Mouse (Mus musculus) kidney, embryonic 15.5 days (tissue): Measurements from ENCODE around the gene Ptprd. TPM values are rescaled to one million over a fixed set of nuclear protein-coding genes. Genes with fewer than 3 reads are reported as not detected.
A peak's percentile ranks its signal among the peaks of the same experiment; 100 is the strongest.

Experiments
- ATAC-seq: fragments of 200-750 bp; cut with Nextera tagmentation; replicated peaks from 2 replicates; pipeline ENCODE4 v1.8.0; 2017; ENCODE audit warnings: moderate TSS enrichment; ENCODE audit not compliant: low FRiP score
- H3K27ac ChIP-seq: fragments of 300-500 bp; sonication (generic); 2 replicates; pipeline ENCODE4 v1.5.1; 2015; ENCODE audit warnings: mild to moderate bottlenecking, inconsistent platforms
- H3K27me3 ChIP-seq: fragments of 300-500 bp; sonication (generic); 2 replicates; pipeline ENCODE4 v1.6.1; 2015; ENCODE audit warnings: inconsistent platforms
- H3K36me3 ChIP-seq: fragments of 300-500 bp; sonication (generic); 2 replicates; pipeline ENCODE4 v1.6.1; 2015; ENCODE audit warnings: inconsistent platforms
- H3K4me1 ChIP-seq: fragments of 300-500 bp; sonication (generic); 2 replicates; pipeline ENCODE4 v1.6.1; 2015; ENCODE audit warnings: inconsistent platforms
- H3K4me2 ChIP-seq: fragments of 300-500 bp; sonication (generic); 2 replicates; pipeline ENCODE4 v1.6.1; 2015; ENCODE audit warnings: moderate library complexity, mild to moderate bottlenecking, inconsistent platforms
- H3K4me3 ChIP-seq: fragments of 300-500 bp; sonication (generic); replicated peaks from 2 replicates; pipeline ENCODE4 v1.5.1; 2015; ENCODE audit warnings: mild to moderate bottlenecking, inconsistent platforms
- H3K9ac ChIP-seq: fragments of 300-500 bp; sonication (generic); 2 replicates; pipeline ENCODE4 v1.6.1; 2015; ENCODE audit warnings: mild to moderate bottlenecking, inconsistent platforms
- H3K9me3 ChIP-seq: fragments of 300-500 bp; sonication (generic); replicated peaks from 2 replicates; pipeline ENCODE4 v1.6.1; 2016; ENCODE audit warnings: inconsistent platforms
- WGBS: fragments of 180-500 bp; shearing (Covaris S2); methylation state at CpG from one replicate; pipeline ENCODE4 v1.1.7; 2015; ENCODE audit warnings: mixed read lengths; 5-methylcytosine and 5-hydroxymethylcytosine counted together
- polyA plus RNA-seq: library from polyadenylated mRNA; unstranded; fragments of >200 nt; fragmentation: Nextera tagmentation; extraction: Ambion mirVana; gene quantifications from 2 replicates; pipeline ENCODE4 v1.2.1, GENCODE M21; 2015

The Ptprd gene
- polyA plus RNA-seq, 1 experiment from 2014 or later = 21.6 TPM

- Histone ChIP-seq H3K4me3 (no peak overlapping the region), H3K9me3 (no peaks in the 10 kb centered on the region), H3K4me2 (no peak overlapping the region), H3K27me3 (no peaks in the 10 kb centered on the region), H3K4me1 (0 out of 2 replicates have a peak, but pooled peaks cover 2% of the 10 kb centered on the region), H3K27ac (no peak overlapping the region), H3K36me3 (no peaks in the 10 kb centered on the region; the same call in 1 of the 2 replicates), H3K9ac (no peak overlapping the region)
- no peak for ATAC-seq
- WGBS = 89% methylated on average over 3 of the region's 3 CpGs
Measured at GRCm38 (mm10) chr4:76007219-76007618, 2204.5 kb downstream of the Ptprd start.

GRCm38 (mm10) chr4:76006717-76007116 is 2205.0 kb downstream of the Ptprd start:
- ATAC-seq = no peak
- Histone ChIP-seq H3K4me3 (no peak overlapping the region), H3K4me2 (no peak overlapping the region), H3K4me1 (0 out of 2 replicates have a peak, but pooled peaks cover 2% of the 10 kb centered on the region), H3K9me3 (no peaks in the 10 kb centered on the region), H3K27ac (no peak overlapping the region), H3K27me3 (no peaks in the 10 kb centered on the region), H3K36me3 (no peaks in the 10 kb centered on the region; the same call in 1 of the 2 replicates), H3K9ac (no peak overlapping the region)
- WGBS = 45% methylated on average over 3 of the region's 3 CpGs

- no peak overlapping the region for H3K4me3 ChIP-seq
- no peak overlapping the region for H3K9ac ChIP-seq
- H3K4me2 ChIP-seq = no peak overlapping the region
- H3K27me3 ChIP-seq = no peaks in the 10 kb centered on the region
- H3K36me3 ChIP-seq = no peaks in the 10 kb centered on the region
- peak; percentile 52; the same call in 1 of the 2 replicates for ATAC-seq
- 0 out of 2 replicates have a peak, but pooled peaks cover 2% of the 10 kb centered on the region for H3K4me1 ChIP-seq
- no peak overlapping the region for H3K27ac ChIP-seq
- WGBS = 69% methylated on average over 2 of the region's 2 CpGs
- H3K9me3 ChIP-seq = no peaks in the 10 kb centered on the region
Measured at GRCm38 (mm10) chr4:76004161-76004560, 2207.6 kb downstream of the Ptprd start.

DNA sequence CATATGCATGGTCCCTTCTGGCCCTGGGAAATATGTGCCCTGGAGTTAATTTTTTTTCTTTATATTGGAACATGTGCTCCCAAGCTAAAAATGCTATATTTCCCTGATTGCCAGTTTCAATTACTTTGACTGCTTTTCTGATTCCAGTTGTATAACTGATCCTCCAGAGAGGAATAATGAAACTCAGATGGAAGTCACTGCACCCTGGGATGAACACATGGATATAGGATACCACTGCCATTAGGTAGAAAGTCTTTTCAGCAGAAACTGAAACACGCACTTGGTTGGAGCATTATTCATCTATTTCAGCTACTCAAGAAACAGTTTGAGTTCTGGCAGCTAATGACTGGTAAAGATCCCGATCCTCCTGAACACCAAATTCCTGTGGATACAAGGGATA is 2211.5 kb downstream of the Ptprd start:
- Histone ChIP-seq H3K9ac (no peak overlapping the region), H3K9me3 (no peaks in the 10 kb centered on the region), H3K36me3 (0 out of 2 replicates have a peak, but pooled peaks cover 7% of the 10 kb centered on the region), H3K27me3 (no peaks in the 10 kb centered on the region), H3K4me3 (no peak overlapping the region), H3K4me1 (0 out of 2 replicates have a peak, but pooled peaks cover 4% of the 10 kb centered on the region), H3K27ac (no peak overlapping the region), H3K4me2 (no peak overlapping the region)
- 92% methylated on average over 2 of the region's 2 CpGs for WGBS
- ATAC-seq = no peak

DNA sequence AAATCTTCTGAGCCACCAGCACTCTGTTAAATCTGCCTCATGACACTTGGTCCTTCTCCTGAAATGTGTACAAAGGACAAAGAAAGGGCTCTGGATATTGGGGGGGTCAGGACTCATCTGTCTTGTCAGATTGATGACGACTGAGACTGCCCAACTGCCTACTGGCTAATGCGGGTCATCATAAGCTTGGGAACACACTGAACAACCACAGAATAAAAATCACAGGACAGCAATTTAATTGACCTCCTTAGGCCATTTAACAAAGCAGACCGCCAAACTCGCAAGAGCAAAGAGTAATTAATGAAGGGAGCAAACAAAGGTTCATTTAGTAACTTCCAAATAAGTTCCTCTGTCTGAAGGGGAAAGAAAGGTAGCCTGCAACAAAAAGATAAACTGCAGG is 2215.9 kb downstream of the Ptprd start:
- Histone ChIP-seq H3K27ac (no peak overlapping the region), H3K4me3 (no peak overlapping the region)
- 62% methylated on average over 4 of the region's 4 CpGs for WGBS

DNA sequence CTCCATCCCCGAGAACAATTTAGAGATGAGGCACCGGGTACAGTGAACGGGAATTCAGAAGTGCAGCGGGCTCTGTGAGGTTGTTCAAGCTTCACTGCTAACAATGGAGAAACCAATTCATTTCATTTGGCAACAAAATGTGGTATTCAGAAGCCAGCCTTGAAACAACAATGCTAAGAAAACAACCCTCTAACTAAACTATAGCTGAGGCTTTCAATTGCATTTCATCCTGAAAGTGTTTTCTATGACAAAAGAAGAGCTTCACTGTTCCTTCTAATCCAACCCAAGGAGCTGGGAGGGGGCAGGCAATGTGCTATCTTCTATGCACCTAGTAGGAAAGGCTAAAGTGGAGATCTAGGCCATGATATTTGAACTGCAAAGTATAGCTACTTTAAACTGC is 2217.2 kb downstream of the Ptprd start:
- Histone ChIP-seq H3K27me3 (no peaks in the 10 kb centered on the region), H3K9ac (no peak overlapping the region), H3K4me2 (no peak overlapping the region), H3K27ac (no peak overlapping the region), H3K9me3 (no peaks in the 10 kb centered on the region), H3K4me3 (no peak overlapping the region), H3K4me1 (peaks cover 13% of the 10 kb centered on the region; the same call in 1 of the 2 replicates), H3K36me3 (0 out of 2 replicates have a peak, but pooled peaks cover 7% of the 10 kb centered on the region)
- ATAC-seq = no peak
- WGBS = 90% methylated on average over 4 of the region's 4 CpGs

More for the DNA sequence above, 2215.9 kb downstream of the Ptprd start:
- Histone ChIP-seq H3K27me3 (no peaks in the 10 kb centered on the region), H3K4me2 (no peak overlapping the region), H3K9ac (no peak overlapping the region), H3K9me3 (no peaks in the 10 kb centered on the region), H3K4me1 (peaks cover 13% of the 10 kb centered on the region; the same call in 1 of the 2 replicates), H3K36me3 (0 out of 2 replicates have a peak, but pooled peaks cover 7% of the 10 kb centered on the region)
- no peak for ATAC-seq

GRCm38 (mm10) chr4:75993092-75993491 is 2218.7 kb downstream of the Ptprd start:
- H3K9me3 ChIP-seq = no peaks in the 10 kb centered on the region
- WGBS = 92% methylated on average over 7 of the region's 7 CpGs
- no peak for ATAC-seq
- H3K27me3 ChIP-seq = no peaks in the 10 kb centered on the region
- no peak overlapping the region for H3K27ac ChIP-seq
- H3K4me2 ChIP-seq = no peak overlapping the region
- H3K9ac ChIP-seq = no peak overlapping the region
- no peak overlapping the region for H3K4me3 ChIP-seq
- peaks cover 13% of the 10 kb centered on the region; the same call in 1 of the 2 replicates for H3K4me1 ChIP-seq
- H3K36me3 ChIP-seq = 0 out of 2 replicates have a peak, but pooled peaks cover 4% of the 10 kb centered on the region

DNA sequence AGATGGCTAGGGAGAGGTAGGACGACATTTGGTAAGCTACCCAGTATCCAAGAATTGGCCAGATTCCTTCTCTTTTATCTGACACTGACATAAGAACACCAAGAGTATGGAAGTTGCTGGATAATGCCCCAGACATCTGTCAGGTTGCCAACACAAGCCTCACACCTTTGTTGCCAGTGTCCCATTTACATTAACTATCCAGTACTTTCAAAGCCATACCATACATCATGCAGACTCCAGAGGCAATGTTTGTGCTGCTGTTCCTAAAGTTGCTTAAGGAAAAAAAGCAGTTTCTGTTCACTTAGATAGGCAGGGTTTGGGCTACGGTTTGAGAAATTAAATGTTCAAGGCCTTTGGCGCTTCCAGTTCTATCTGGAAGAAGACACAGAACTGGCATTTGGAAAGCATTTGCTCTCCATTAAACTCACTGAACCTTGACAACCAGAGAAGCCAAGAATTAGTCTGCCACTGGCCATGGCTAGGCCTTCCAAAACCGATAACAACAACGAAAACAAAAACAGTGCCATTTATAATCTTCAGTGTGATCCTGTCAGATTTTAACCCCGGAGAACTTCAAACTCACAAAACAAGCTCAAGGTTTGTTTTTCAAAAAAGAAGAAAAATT is 2220.0 kb downstream of the Ptprd start:
- no peak for ATAC-seq
- H3K9me3 ChIP-seq = no peaks in the 10 kb centered on the region
- H3K27ac ChIP-seq = no peak overlapping the region
- peaks cover 13% of the 10 kb centered on the region; the same call in 1 of the 2 replicates for H3K4me1 ChIP-seq
- H3K36me3 ChIP-seq = no peaks in the 10 kb centered on the region
- H3K4me2 ChIP-seq = no peak overlapping the region
- H3K27me3 ChIP-seq = no peaks in the 10 kb centered on the region
- H3K9ac ChIP-seq = no peak overlapping the region
- 57% methylated on average over 6 of the region's 6 CpGs for WGBS
- H3K4me3 ChIP-seq = no peak overlapping the region

DNA sequence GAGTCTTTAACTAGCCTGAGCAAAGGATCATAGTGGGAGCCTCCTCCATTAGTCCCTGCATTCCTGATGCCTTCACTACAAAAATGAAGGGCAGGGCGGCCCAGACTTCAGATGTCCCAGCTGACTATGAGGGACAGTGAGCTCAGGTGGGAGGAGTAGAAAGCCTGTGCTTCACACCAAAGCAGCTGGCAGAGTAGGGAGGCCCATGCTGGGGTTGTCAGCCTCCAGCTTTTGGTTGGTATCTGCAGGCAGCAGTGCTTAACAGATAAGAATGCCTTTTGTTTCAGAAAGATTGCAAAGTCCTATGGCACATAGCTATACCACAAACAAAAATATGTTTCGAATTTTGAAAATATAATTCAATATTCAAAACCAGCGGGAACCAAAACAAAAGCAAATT is 2237.0 kb downstream of the Ptprd start:
- no peak overlapping the region for H3K27ac ChIP-seq
- H3K4me3 ChIP-seq = no peak overlapping the region
- no peak overlapping the region for H3K9ac ChIP-seq
- H3K36me3 ChIP-seq = 0 out of 2 replicates have a peak, but pooled peaks cover 4% of the 10 kb centered on the region
- no peak overlapping the region for H3K4me2 ChIP-seq
- H3K27me3 ChIP-seq = no peaks in the 10 kb centered on the region
- H3K9me3 ChIP-seq = no peaks in the 10 kb centered on the region
- WGBS = 90% methylated on average over 3 of the region's 3 CpGs
- no peak for ATAC-seq
- no peaks in the 10 kb centered on the region for H3K4me1 ChIP-seq

GRCm38 (mm10) chr4:75973322-75973721 is 2238.4 kb downstream of the Ptprd start:
- WGBS = 88% methylated on average over 1 of the region's 1 CpGs
- ATAC-seq = no peak

DNA sequence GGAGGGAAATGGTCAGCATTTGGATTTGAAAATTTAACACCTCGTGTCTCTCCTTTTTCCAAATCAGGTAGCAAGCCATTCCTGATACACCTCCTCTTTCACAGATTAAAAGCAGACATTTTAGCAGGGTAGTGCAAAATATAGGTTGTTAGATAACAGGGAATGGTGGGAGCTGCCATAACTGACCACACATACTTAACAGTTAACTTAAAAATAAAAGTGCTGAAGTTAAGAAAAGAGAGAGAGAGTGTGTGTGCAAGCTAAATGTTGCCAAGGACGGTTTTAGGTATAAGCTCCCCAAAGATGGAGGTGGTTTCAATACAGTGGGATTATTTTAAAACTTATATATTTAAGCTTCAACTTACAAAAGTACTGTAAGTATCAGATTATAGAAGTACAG is 2241.8 kb downstream of the Ptprd start:
- no peaks in the 10 kb centered on the region for H3K9me3 ChIP-seq
- H3K4me3 ChIP-seq = no peak overlapping the region
- no peak overlapping the region for H3K27ac ChIP-seq
- ATAC-seq = no peak
- H3K4me2 ChIP-seq = no peak overlapping the region
- 82% methylated on average over 2 of the region's 2 CpGs for WGBS
- H3K36me3 ChIP-seq = 0 out of 2 replicates have a peak, but pooled peaks cover 4% of the 10 kb centered on the region
- no peaks in the 10 kb centered on the region for H3K27me3 ChIP-seq
- H3K4me1 ChIP-seq = no peaks in the 10 kb centered on the region
- H3K9ac ChIP-seq = no peak overlapping the region

More at GRCm38 (mm10) chr4:75973322-75973721, 2238.4 kb downstream of the Ptprd start:
- no peak overlapping the region for H3K9ac ChIP-seq
- no peak overlapping the region for H3K4me2 ChIP-seq
- 0 out of 2 replicates have a peak, but pooled peaks cover 4% of the 10 kb centered on the region for H3K36me3 ChIP-seq
- no peaks in the 10 kb centered on the region for H3K4me1 ChIP-seq
- no peaks in the 10 kb centered on the region for H3K9me3 ChIP-seq
- H3K27me3 ChIP-seq = no peaks in the 10 kb centered on the region
- H3K27ac ChIP-seq = no peak overlapping the region
- no peak overlapping the region for H3K4me3 ChIP-seq

- Histone ChIP-seq H3K4me2 (no peak overlapping the region), H3K36me3 (0 out of 2 replicates have a peak, but pooled peaks cover 4% of the 10 kb centered on the region), H3K4me3 (no peak overlapping the region), H3K27ac (no peak overlapping the region), H3K9me3 (no peaks in the 10 kb centered on the region), H3K4me1 (no peaks in the 10 kb centered on the region), H3K27me3 (no peaks in the 10 kb centered on the region), H3K9ac (no peak overlapping the region)
- 74% methylated on average over 2 of the region's 2 CpGs for WGBS
- no peak for ATAC-seq
Measured at GRCm38 (mm10) chr4:75968618-75969017, 2243.1 kb downstream of the Ptprd start.
